Mouse (Mus musculus): ENCODE results near the gene Dnlz. TPM values are rescaled to one million over a fixed set of nuclear protein-coding genes. Genes with fewer than 3 reads are reported as not detected.

The Dnlz gene
- total and polyA plus RNA-seq, 2 experiments, result 10.7 to 16.4 TPM

- Histone ChIP-seq H3K27me3 (ENCODE audit: control insufficient read depth, insufficient read depth, low read length) (no peaks in the 10 kb centered on the region), H3K9ac (ENCODE audit: low read depth, low read length) (no peak overlapping the region), H3K4me1 (ENCODE audit: control insufficient read depth, insufficient read depth, low read length) (0 out of 2 replicates have a peak, but pooled peaks cover 4% of the 10 kb centered on the region), H3K79me2 (ENCODE audit: control insufficient read depth, insufficient read depth, low read length) (no peaks in the 10 kb centered on the region), H3K27ac (replicated peaks; ENCODE audit: insufficient read depth, low read depth, low read length) (no peak overlapping the region), H3K4me3 (ENCODE audit: insufficient read depth, low read depth, low read length) (no peak overlapping the region), H3K36me3 (ENCODE audit: control insufficient read depth, insufficient read depth, low read length) (no peaks in the 10 kb centered on the region)
- no peak for DNase-seq (ENCODE audit: extremely low read depth, low read depth, low spot score)
- TF ChIP-seq CTCF (IDR thresholded peaks at IDR 0.05; ENCODE audit: low read depth, low read length) (no peak), POLR2A (IDR thresholded peaks at IDR 0.05; ENCODE audit: extremely low read depth, insufficient read depth, low read length) (no peak)
- 81% methylated on average over 10 of the region's 13 CpGs for WGBS
Measured at GRCm38 (mm10) chr2:26338302-26339203, 13.4 kb downstream of the Dnlz start.

GRCm38 (mm10) chr2:26330702-26331101, 21.2 kb downstream of the Dnlz start:
- no peaks in the 10 kb centered on the region for H3K36me3 ChIP-seq (ENCODE audit: control insufficient read depth, insufficient read depth, low read length)

GRCm38 (mm10) chr2:26330056-26330468, 21.8 kb downstream of the Dnlz start:
- Histone ChIP-seq H3K36me3 (ENCODE audit: control insufficient read depth, insufficient read depth, low read length) (no peaks in the 10 kb centered on the region), H3K27ac (replicated peaks; ENCODE audit: insufficient read depth, low read depth, low read length) (peak overlapping the region; percentile 22; the same call in 1 of the 2 replicates), H3K27me3 (ENCODE audit: control insufficient read depth, insufficient read depth, low read length) (no peaks in the 10 kb centered on the region), H3K79me2 (ENCODE audit: control insufficient read depth, insufficient read depth, low read length) (no peaks in the 10 kb centered on the region), H3K9ac (ENCODE audit: low read depth, low read length) (peak overlapping the region; percentile 8; the same call in 1 of the 2 replicates), H3K4me3 (ENCODE audit: insufficient read depth, low read depth, low read length) (no peak overlapping the region), H3K4me1 (ENCODE audit: control insufficient read depth, insufficient read depth, low read length) (no peaks in the 10 kb centered on the region)
- TF ChIP-seq POLR2A (IDR thresholded peaks at IDR 0.05; ENCODE audit: extremely low read depth, insufficient read depth, low read length) (no peak), CTCF (IDR thresholded peaks at IDR 0.05; ENCODE audit: low read depth, low read length) (no peak)
- 92% methylated on average over 4 of the region's 4 CpGs for WGBS
- DNase-seq (ENCODE audit: extremely low read depth, low read depth, low spot score), result no peak

More at GRCm38 (mm10) chr2:26330702-26331101, 21.2 kb downstream of the Dnlz start:
- DNase-seq (ENCODE audit: extremely low read depth, low read depth, low spot score), result no peak
- Histone ChIP-seq H3K27ac (replicated peaks; ENCODE audit: insufficient read depth, low read depth, low read length) (no peak overlapping the region), H3K27me3 (ENCODE audit: control insufficient read depth, insufficient read depth, low read length) (no peaks in the 10 kb centered on the region), H3K9ac (ENCODE audit: low read depth, low read length) (no peak overlapping the region), H3K4me1 (ENCODE audit: control insufficient read depth, insufficient read depth, low read length) (no peaks in the 10 kb centered on the region), H3K4me3 (ENCODE audit: insufficient read depth, low read depth, low read length) (no peak overlapping the region), H3K79me2 (ENCODE audit: control insufficient read depth, insufficient read depth, low read length) (no peaks in the 10 kb centered on the region)
- WGBS, result 82% methylated on average over 6 of the region's 6 CpGs
- TF ChIP-seq CTCF (IDR thresholded peaks at IDR 0.05; ENCODE audit: low read depth, low read length), result no peak
- TF ChIP-seq POLR2A (IDR thresholded peaks at IDR 0.05; ENCODE audit: extremely low read depth, insufficient read depth, low read length), result no peak

GRCm38 (mm10) chr2:26329402-26329801, 22.5 kb downstream of the Dnlz start:
- Histone ChIP-seq H3K27ac (replicated peaks; ENCODE audit: insufficient read depth, low read depth, low read length) (no peak overlapping the region; the same call in 1 of the 2 replicates), H3K9ac (ENCODE audit: low read depth, low read length) (no peak overlapping the region), H3K27me3 (ENCODE audit: control insufficient read depth, insufficient read depth, low read length) (no peaks in the 10 kb centered on the region), H3K36me3 (ENCODE audit: control insufficient read depth, insufficient read depth, low read length) (no peaks in the 10 kb centered on the region), H3K4me1 (ENCODE audit: control insufficient read depth, insufficient read depth, low read length) (no peaks in the 10 kb centered on the region), H3K79me2 (ENCODE audit: control insufficient read depth, insufficient read depth, low read length) (no peaks in the 10 kb centered on the region), H3K4me3 (ENCODE audit: insufficient read depth, low read depth, low read length) (no peak overlapping the region)
- no peak for DNase-seq (ENCODE audit: extremely low read depth, low read depth, low spot score)
- WGBS, result 78% methylated on average over 8 of the region's 8 CpGs
- no peak for TF ChIP-seq POLR2A (IDR thresholded peaks at IDR 0.05; ENCODE audit: extremely low read depth, insufficient read depth, low read length)

GRCm38 (mm10) chr2:26327852-26328251, 24.1 kb downstream of the Dnlz start:
- no peak overlapping the region for H3K4me3 ChIP-seq (ENCODE audit: insufficient read depth, low read depth, low read length)
- H3K36me3 ChIP-seq (ENCODE audit: control insufficient read depth, insufficient read depth, low read length), result no peaks in the 10 kb centered on the region
- H3K79me2 ChIP-seq (ENCODE audit: control insufficient read depth, insufficient read depth, low read length), result no peaks in the 10 kb centered on the region
- no peak overlapping the region for H3K9ac ChIP-seq (ENCODE audit: low read depth, low read length)
- no peaks in the 10 kb centered on the region for H3K4me1 ChIP-seq (ENCODE audit: control insufficient read depth, insufficient read depth, low read length)
- no peak overlapping the region for H3K27ac ChIP-seq (replicated peaks; ENCODE audit: insufficient read depth, low read depth, low read length)
- TF ChIP-seq CTCF (IDR thresholded peaks at IDR 0.05; ENCODE audit: low read depth, low read length) (no peak), POLR2A (IDR thresholded peaks at IDR 0.05; ENCODE audit: extremely low read depth, insufficient read depth, low read length) (no peak)
- WGBS, result 67% methylated on average over 4 of the region's 4 CpGs
- no peaks in the 10 kb centered on the region for H3K27me3 ChIP-seq (ENCODE audit: control insufficient read depth, insufficient read depth, low read length)
- DNase-seq (ENCODE audit: extremely low read depth, low read depth, low spot score), result peak; percentile 68
